In the genomic region with DNA sequence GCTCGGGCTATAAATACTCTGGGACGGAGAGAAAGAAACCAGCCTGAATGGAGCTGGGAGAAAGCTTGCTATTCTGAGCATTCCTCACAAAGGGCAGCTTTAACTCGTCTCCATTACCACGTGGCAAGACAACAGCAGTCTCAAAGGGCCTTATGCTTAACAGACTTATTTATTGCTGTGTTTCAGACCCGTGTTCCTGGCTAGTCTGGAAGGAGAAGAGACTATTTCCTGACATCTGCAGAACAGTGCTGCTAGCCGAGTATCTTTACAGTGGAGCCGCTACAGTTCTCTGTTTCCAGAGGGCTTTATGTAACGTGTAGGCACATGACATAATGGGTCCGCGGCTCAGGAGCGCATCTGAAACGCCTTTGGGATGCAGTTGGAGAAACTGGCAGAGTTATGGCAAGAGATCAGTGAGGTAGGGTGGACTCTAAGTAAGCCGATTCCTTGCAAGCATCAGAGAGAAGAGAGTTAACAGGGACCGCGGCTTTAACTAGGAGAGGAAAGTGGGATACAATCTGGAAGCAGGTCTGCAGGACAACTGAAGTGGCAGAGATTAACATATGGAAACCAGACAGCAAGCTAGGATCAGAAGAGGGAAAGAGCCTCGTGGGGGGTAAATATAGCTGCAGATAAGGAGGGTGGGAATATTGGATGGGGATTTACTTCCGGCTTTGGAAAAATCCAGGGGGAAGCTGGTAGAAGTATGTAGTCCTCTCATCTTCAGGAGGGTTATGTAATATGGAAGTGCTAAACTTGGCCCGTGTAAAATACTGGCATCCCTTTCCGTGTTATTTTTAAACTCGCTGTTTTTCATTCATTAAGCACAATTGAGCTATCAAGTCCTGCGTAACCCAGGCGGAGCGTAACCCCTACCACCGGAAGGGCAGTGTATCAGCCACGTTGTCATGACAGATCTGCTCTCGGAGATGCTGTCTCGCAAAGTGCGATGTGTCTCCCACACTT, we compare ENCODE assay signal across 8 mouse cellular contexts.
DNase-seq lines count a peak whose midpoint lies in the region; ATAC-seq and TF ChIP-seq lines count a peak whose summit lies in the region.

No protein-coding gene starts in this region.

- peaks cover 5% of the 10 kb centered on the region; the same call in 1 of the 2 replicates for H3K4me1 ChIP-seq in lung, embryonic 14.5 days (ENCODE audit: insufficient read depth)
- peaks cover 6% of the 10 kb centered on the region for H3K4me1 ChIP-seq in lung, adult 2 months (ENCODE audit: control insufficient read depth, insufficient read depth, low read length)
- H3K4me1 ChIP-seq in intestine, embryonic 15.5 days (replicated peaks), result peaks cover 6% of the 10 kb centered on the region; the same call in 1 of the 2 replicates

- peak; percentile 77 for ATAC-seq in lung, embryonic 14.5 days (ENCODE audit: insufficient read depth)
- peak; percentile 55 for ATAC-seq in intestine, embryonic 15.5 days

- peak overlapping the region; percentile 13; the same call in 1 of the 2 replicates for H3K9ac ChIP-seq in lung, embryonic 14.5 days
- no peak overlapping the region for H3K9ac ChIP-seq in intestine, embryonic 15.5 days

- no peak for TF ChIP-seq CTCF in lung, embryonic 14.5 days (IDR thresholded peaks at IDR 0.05; ENCODE audit: low read depth)
- no peak for TF ChIP-seq CTCF in lung, adult 2 months (IDR thresholded peaks at IDR 0.05; ENCODE audit: insufficient read depth, low read length)

- WGBS in lung, embryonic 14.5 days, result 32% methylated on average over 28 of the region's 28 CpGs
- WGBS in lung, adult 2 months, result 31% methylated on average over 28 of the region's 28 CpGs
- WGBS in intestine, embryonic 15.5 days, result 47% methylated on average over 28 of the region's 28 CpGs

- H3K4me3 ChIP-seq in lung, embryonic 14.5 days (ENCODE audit: low read depth, low read length), result no peak overlapping the region
- no peak overlapping the region for H3K4me3 ChIP-seq in lung, adult 2 months (replicated peaks; ENCODE audit: extremely low read depth, low read depth, low read length)
- no peak overlapping the region for H3K4me3 ChIP-seq in intestine, embryonic 15.5 days (replicated peaks)

- H3K27ac ChIP-seq in lung, embryonic 14.5 days (ENCODE audit: low read depth), result peak overlapping the region; percentile 74
- H3K27ac ChIP-seq in intestine, embryonic 15.5 days, result peak overlapping the region; percentile 54

- H3K27me3 ChIP-seq in lung, embryonic 14.5 days (ENCODE audit: insufficient read depth, low read length), result no peaks in the 10 kb centered on the region
- H3K27me3 ChIP-seq in intestine, embryonic 15.5 days (replicated peaks), result no peaks in the 10 kb centered on the region

- peak overlapping the region; percentile 46 for H3K4me2 ChIP-seq in lung, embryonic 14.5 days
- H3K4me2 ChIP-seq in intestine, embryonic 15.5 days (replicated peaks), result peak overlapping the region; percentile 36

- TF ChIP-seq POLR2A in lung, adult 2 months (IDR thresholded peaks at IDR 0.05; ENCODE audit: borderline replicate concordance, extremely low read depth, low read depth, low read length), result no peak

- H3K9me3 ChIP-seq in lung, embryonic 14.5 days (ENCODE audit: low read depth, low read length), result no peaks in the 10 kb centered on the region
- H3K9me3 ChIP-seq in intestine, embryonic 15.5 days, result no peaks in the 10 kb centered on the region

- peak; percentile 81 for DNase-seq in lung, embryonic 14.5 days
- no peak for DNase-seq in lung, adult 2 months
- DNase-seq in frontal cortex, adult 2 months (ENCODE audit: extremely low spot score in 1 of 2, low spot score in 1 of 2), result peak; percentile 52 to 77
- DNase-seq in left cerebral cortex, adult 9 months (ENCODE audit: low spot score in 2 of 2), result peak; percentile 47 to 76
- DNase-seq in retina, postnatal 1 day, result peak; percentile 14
- DNase-seq in spleen, postnatal 36 days (ENCODE audit: low spot score in 2 of 2), result no peak
- no peak for DNase-seq in cerebellum, postnatal 10 days

- H3K36me3 ChIP-seq in lung, embryonic 14.5 days (ENCODE audit: insufficient read depth), result no peaks in the 10 kb centered on the region
- H3K36me3 ChIP-seq in intestine, embryonic 15.5 days, result no peaks in the 10 kb centered on the region

Comparison
In these comparisons a context has a peak if more than half of its experiments do, and no peak if none do; other contexts are left out.
1. DNase-seq: peak in lung, embryonic 14.5 days (single experiment), frontal cortex, adult 2 months (2 of 2), left cerebral cortex, adult 9 months (2 of 2) and retina, postnatal 1 day (single experiment); none in lung, adult 2 months (single experiment), spleen, postnatal 36 days (0 of 2) and cerebellum, postnatal 10 days (0 of 2).